Mouse (Mus musculus) embryonic facial prominence, embryonic 12.5 days (tissue): ENCODE results near the gene Sf3a2. TPM values are rescaled to one million over a fixed set of nuclear protein-coding genes. Genes with fewer than 3 reads are reported as not detected.

Experiments used
- ATAC-seq: fragments of 200-750 bp; cut with Nextera tagmentation; 2 replicates; pipeline ENCODE4 v1.8.0; 2017; ENCODE audit not compliant: insufficient number of reproducible peaks, insufficient read depth, low FRiP score, low TSS enrichment
- H3K27ac ChIP-seq: fragments of 300-500 bp; sonication (generic); 2 replicates; pipeline ENCODE4 v1.5.1; 2016; ENCODE audit warnings: mild to moderate bottlenecking
- H3K27me3 ChIP-seq: fragments of 300-500 bp; sonication (generic); 2 replicates; pipeline ENCODE4 v1.6.1; 2016; ENCODE audit warnings: mild to moderate bottlenecking, moderate library complexity
- H3K36me3 ChIP-seq: fragments of 300-500 bp; sonication (generic); 2 replicates; pipeline ENCODE4 v1.6.1; 2016; ENCODE audit warnings: mild to moderate bottlenecking
- H3K4me1 ChIP-seq: fragments of 300-500 bp; sonication (generic); 2 replicates; pipeline ENCODE4 v1.6.1; 2016
- H3K4me2 ChIP-seq: fragments of 300-500 bp; sonication (generic); replicated peaks from 2 replicates; pipeline ENCODE4 v1.6.1; 2016; ENCODE audit warnings: mild to moderate bottlenecking, moderate library complexity
- H3K4me3 ChIP-seq: fragments of 300-500 bp; sonication (generic); 2 replicates; pipeline ENCODE4 v1.5.1; 2016; ENCODE audit warnings: mild to moderate bottlenecking
- H3K9ac ChIP-seq: fragments of 300-500 bp; sonication (generic); 2 replicates; pipeline ENCODE4 v1.6.1; 2016; ENCODE audit warnings: mild to moderate bottlenecking, moderate library complexity
- H3K9me3 ChIP-seq: fragments of 300-500 bp; sonication (generic); 2 replicates; pipeline ENCODE4 v1.6.1; 2016; ENCODE audit warnings: mild to moderate bottlenecking, moderate library complexity
- WGBS: fragments of 180-500 bp; shearing (Covaris S2); methylation state at CpG from one replicate; pipeline ENCODE4 v1.1.7; 2016; 5-methylcytosine and 5-hydroxymethylcytosine counted together
- polyA plus RNA-seq: library from polyadenylated mRNA; unstranded; fragments of >200 nt; fragmentation: Nextera tagmentation; extraction: Ambion mirVana; gene quantifications from 2 replicates; pipeline ENCODE4 v1.2.1, GENCODE M21; 2016

The Sf3a2 gene
- polyA plus RNA-seq, 1 experiment from 2014 or later = 71.7 TPM

GRCm38 (mm10) chr10:80818599-80819281 lies 20.7 kb downstream of the Sf3a2 start:
- Histone ChIP-seq H3K9ac (no peak overlapping the region), H3K9me3 (no peaks in the 10 kb centered on the region), H3K4me1 (no peaks in the 10 kb centered on the region), H3K4me2 (no peak overlapping the region), H3K27me3 (no peaks in the 10 kb centered on the region), H3K4me3 (no peak overlapping the region), H3K36me3 (no peaks in the 10 kb centered on the region), H3K27ac (no peak overlapping the region)
- 64% methylated on average over 6 of the region's 6 CpGs for WGBS
- ATAC-seq = no peak

DNA sequence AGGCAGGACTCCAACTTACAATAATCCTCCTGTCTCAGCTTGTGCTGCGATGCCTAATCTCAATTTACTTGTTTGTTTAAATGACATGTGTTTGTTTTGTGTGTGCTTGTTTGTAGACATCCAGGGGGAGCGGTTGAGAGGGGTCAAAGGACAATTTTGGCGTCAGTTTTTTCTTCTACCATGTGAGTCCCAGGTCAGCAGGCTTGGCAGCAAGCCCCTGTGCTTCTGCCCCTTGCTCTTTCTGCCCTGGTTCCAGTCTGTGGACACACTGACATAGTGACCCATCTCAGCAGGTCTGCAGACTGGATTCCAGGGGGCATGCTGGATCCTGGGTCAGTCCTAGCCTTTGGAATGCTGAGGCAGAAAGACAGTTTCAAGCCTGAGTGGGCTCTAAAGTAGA lies 21.4 kb downstream of the Sf3a2 start:
- no peaks in the 10 kb centered on the region for H3K27me3 ChIP-seq
- H3K4me2 ChIP-seq = no peak overlapping the region
- H3K36me3 ChIP-seq = no peaks in the 10 kb centered on the region
- H3K4me3 ChIP-seq = no peak overlapping the region
- H3K9ac ChIP-seq = no peak overlapping the region
- no peak for ATAC-seq
- H3K27ac ChIP-seq = no peak overlapping the region
- H3K4me1 ChIP-seq = no peaks in the 10 kb centered on the region
- WGBS = 46% methylated on average over 3 of the region's 3 CpGs
- H3K9me3 ChIP-seq = no peaks in the 10 kb centered on the region

- H3K27me3 ChIP-seq = no peaks in the 10 kb centered on the region
- no peaks in the 10 kb centered on the region for H3K4me1 ChIP-seq
- no peak overlapping the region for H3K4me3 ChIP-seq
- H3K9me3 ChIP-seq = no peaks in the 10 kb centered on the region
- no peaks in the 10 kb centered on the region for H3K36me3 ChIP-seq
- no peak for ATAC-seq
- H3K4me2 ChIP-seq = no peak overlapping the region
- WGBS = 43% methylated on average over 2 of the region's 2 CpGs
- no peak overlapping the region for H3K27ac ChIP-seq
- no peak overlapping the region for H3K9ac ChIP-seq
Observed at GRCm38 (mm10) chr10:80821991-80822390, 24.0 kb downstream of the Sf3a2 start.

DNA sequence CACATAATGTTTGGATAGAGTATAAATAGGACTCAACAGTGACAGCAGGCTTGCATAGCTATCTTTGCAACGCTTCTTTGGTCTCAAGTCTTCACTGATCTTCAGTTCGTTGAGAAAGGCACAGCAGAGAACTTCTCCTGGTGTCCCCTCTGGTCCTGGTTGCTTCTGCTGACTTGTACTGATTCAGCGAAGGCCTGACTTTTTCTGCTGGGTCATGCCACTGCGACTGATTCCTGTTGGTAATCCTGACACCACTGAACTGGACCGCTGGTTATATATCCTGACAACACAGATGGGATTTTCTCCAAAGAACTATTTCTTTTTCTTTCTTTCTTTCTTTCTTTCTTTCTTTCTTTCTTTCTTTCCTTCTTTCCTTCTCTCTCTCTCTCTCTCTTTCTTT lies 24.5 kb downstream of the Sf3a2 start:
- no peak for ATAC-seq
- no peaks in the 10 kb centered on the region for H3K9me3 ChIP-seq
- H3K4me2 ChIP-seq = no peak overlapping the region
- 91% methylated on average over 5 of the region's 5 CpGs for WGBS
- H3K27ac ChIP-seq = no peak overlapping the region
- H3K36me3 ChIP-seq = no peaks in the 10 kb centered on the region
- no peak overlapping the region for H3K9ac ChIP-seq
- H3K4me1 ChIP-seq = peaks cover under 1% of the 10 kb centered on the region
- no peak overlapping the region for H3K4me3 ChIP-seq
- H3K27me3 ChIP-seq = no peaks in the 10 kb centered on the region

DNA sequence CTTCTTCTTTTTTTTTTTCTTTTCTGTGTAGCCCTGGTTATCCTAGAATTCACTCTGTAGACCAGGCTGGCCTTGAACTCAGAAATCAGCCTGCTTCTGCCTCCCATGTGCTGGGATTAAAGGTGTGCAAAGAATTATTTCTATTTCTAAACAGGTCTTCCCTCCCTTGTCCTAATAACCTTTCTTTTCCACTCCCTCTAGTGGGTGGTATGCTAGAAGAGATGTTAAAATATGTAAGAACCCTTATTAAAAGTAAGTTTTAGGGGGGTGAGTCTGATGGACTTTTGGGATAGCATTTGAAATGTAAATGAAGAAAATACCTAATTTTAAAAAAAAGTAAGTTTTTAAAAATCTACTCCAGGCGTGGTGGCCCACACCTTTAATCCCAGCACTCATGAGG lies 25.3 kb downstream of the Sf3a2 start:
- 85% methylated on average over 1 of the region's 1 CpGs for WGBS
- no peak overlapping the region for H3K4me3 ChIP-seq
- no peak overlapping the region for H3K9ac ChIP-seq
- H3K4me1 ChIP-seq = peaks cover 9% of the 10 kb centered on the region
- no peak for ATAC-seq
- H3K4me2 ChIP-seq = no peak overlapping the region
- H3K9me3 ChIP-seq = no peaks in the 10 kb centered on the region
- H3K36me3 ChIP-seq = peaks cover 5% of the 10 kb centered on the region; the same call in 1 of the 2 replicates
- no peaks in the 10 kb centered on the region for H3K27me3 ChIP-seq
- H3K27ac ChIP-seq = no peak overlapping the region

DNA sequence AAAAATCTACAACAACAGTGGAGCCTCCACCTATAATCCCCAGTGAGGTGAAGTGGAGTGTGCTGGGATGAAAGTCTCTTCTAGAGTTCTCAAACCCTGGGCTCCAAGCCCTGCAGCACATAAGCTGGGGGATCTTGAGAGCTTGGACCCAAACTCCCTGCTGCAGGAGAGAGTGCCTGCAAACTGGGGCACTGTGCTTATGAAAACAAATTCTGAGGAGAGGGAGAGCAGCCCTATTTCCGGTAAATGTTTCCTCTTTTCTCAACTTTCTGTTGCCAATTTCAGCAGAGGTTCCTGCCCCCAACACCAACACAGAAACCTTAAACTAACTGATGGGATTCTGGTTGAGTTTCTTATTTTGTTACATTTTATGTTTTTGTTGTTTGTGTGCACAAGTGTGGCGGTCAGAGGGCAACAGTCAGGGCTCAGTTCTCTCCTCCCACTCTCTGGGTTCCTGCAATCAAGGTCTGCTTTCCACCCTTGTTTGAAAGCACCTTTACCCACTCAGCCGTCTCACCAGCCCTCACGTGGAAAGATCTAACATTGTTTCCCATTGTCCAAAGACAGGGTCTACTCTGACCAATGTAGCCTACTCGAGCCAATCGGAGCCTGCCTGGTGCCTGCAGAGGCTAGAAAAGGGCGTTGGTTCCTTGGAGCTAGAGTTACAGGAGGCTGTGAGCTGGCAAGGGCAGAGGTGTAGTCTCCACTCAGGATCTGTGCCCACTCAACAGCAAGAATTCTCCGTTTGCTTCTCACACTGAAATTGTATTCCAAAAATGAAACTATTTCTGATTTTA lies 26.0 kb downstream of the Sf3a2 start:
- no peak for ATAC-seq
- Histone ChIP-seq H3K4me2 (no peak overlapping the region), H3K27ac (0 out of 2 replicates have a peak overlapping the region, but pooled peaks have one; percentile 6), H3K4me3 (no peak overlapping the region), H3K4me1 (peaks cover 9% of the 10 kb centered on the region), H3K27me3 (no peaks in the 10 kb centered on the region), H3K36me3 (peaks cover 5% of the 10 kb centered on the region), H3K9me3 (no peaks in the 10 kb centered on the region), H3K9ac (no peak overlapping the region)
- WGBS = 54% methylated on average over 8 of the region's 8 CpGs

DNA sequence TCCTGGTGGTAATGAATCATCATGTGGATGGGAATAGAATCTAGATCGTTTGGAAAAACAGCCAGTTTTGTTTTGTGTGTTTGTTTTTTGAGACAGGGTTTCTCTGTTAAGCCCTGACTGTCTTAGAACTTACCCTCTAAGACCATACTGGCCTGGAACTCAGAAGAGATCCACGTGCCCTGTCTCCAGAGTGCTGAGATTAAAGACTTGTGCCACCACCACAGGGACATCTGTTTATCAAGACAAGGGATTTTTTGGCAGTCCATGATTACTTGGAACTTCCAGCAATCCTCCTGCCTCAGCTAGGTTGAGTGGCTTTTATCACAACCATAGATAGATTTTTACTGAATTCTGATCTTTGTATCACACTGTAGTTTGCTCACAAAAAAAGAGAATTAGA lies 26.8 kb downstream of the Sf3a2 start:
- ATAC-seq = no peak
- Histone ChIP-seq H3K9ac (no peak overlapping the region), H3K9me3 (no peaks in the 10 kb centered on the region), H3K4me2 (no peak overlapping the region), H3K4me3 (no peak overlapping the region), H3K27ac (0 out of 2 replicates have a peak overlapping the region, but pooled peaks have one; percentile 6), H3K27me3 (no peaks in the 10 kb centered on the region), H3K36me3 (peaks cover 13% of the 10 kb centered on the region), H3K4me1 (peaks cover 15% of the 10 kb centered on the region)
- 71% methylated on average over 2 of the region's 2 CpGs for WGBS

DNA sequence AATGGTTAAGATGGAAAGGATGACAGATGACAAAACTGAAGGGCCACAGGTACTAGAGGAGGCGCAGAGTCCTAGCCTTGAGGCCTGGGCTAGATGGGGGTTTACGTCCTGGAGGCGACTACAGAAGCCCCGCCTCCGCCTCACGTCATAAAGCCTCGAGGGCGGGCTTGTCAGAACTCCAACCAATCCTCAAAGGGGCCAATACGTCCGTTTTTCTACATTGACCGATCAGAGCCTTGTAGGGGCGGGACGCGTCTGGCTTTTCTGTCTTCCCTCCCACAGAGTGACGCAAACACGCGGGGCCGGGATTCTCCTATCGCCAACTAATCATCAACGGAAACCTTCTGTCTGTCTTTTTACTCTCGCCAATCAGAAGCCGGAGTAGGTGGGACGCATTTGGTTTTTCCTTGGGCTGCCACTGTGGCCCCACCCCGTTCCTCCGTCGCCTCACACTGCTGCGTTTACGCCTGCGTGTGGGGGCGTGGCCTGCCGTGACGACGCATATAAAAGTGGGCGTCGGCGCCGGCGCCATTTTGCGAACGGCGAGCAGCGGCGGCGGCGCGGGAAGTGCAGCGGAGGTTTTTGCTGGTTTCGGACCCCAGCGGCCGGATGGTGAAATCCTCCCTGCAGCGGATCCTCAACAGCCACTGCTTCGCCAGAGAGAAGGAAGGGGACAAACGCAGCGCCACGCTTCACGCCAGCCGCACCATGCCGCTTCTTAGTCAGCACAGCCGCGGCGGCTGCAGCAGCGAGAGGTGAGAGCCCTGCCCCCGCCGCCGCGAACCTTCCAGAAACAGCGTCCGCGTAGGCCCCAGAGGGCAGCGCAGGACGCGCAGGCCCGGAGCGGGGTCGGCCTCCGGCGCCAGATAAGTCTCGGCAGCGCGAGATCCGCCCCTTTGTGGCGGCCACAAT lies 28.4 kb downstream of the Sf3a2 start, which contains the start of gene Oaz1:
TSS of gene Oaz1 (plus strand) at position 506 of the 912 bp plus-strand sequence.
- Histone ChIP-seq H3K27me3 (no peaks in the 10 kb centered on the region), H3K4me3 (peak within 1 kb of the TSS; percentile 81), H3K9me3 (no peaks in the 10 kb centered on the region), H3K4me2 (peak within 1 kb of the TSS; percentile 92), H3K36me3 (peaks cover 20% of the 10 kb centered on the region), H3K4me1 (peaks cover 29% of the 10 kb centered on the region), H3K9ac (peak within 1 kb of the TSS; percentile 94), H3K27ac (peak within 1 kb of the TSS; percentile 92)
- peak; percentile 97 for ATAC-seq
- WGBS = under 1% methylated on average over 82 of the region's 82 CpGs

GRCm38 (mm10) chr10:80827063-80827869 lies 29.3 kb downstream of the Sf3a2 start:
- no peak for ATAC-seq
- peaks cover 20% of the 10 kb centered on the region for H3K36me3 ChIP-seq
- WGBS = 6% methylated on average over 29 of the region's 29 CpGs
- H3K27me3 ChIP-seq = no peaks in the 10 kb centered on the region
- peak overlapping the region; percentile 92 for H3K4me2 ChIP-seq
- H3K9ac ChIP-seq = peak overlapping the region; percentile 94
- H3K27ac ChIP-seq = peak overlapping the region; percentile 92
- H3K4me1 ChIP-seq = peaks cover 29% of the 10 kb centered on the region
- H3K9me3 ChIP-seq = no peaks in the 10 kb centered on the region
- peak overlapping the region; percentile 81 for H3K4me3 ChIP-seq

- 72% methylated on average over 10 of the region's 10 CpGs for WGBS
- H3K27ac ChIP-seq = no peak overlapping the region
Observed at GRCm38 (mm10) chr10:80827870-80828420, 29.9 kb downstream of the Sf3a2 start.

More at GRCm38 (mm10) chr10:80827870-80828420, 29.9 kb downstream of the Sf3a2 start:
- Histone ChIP-seq H3K4me1 (peaks cover 29% of the 10 kb centered on the region), H3K4me3 (peak overlapping the region; percentile 81), H3K9me3 (no peaks in the 10 kb centered on the region), H3K9ac (peak overlapping the region; percentile 94), H3K36me3 (peaks cover 20% of the 10 kb centered on the region), H3K27me3 (no peaks in the 10 kb centered on the region), H3K4me2 (peak overlapping the region; percentile 92)
- ATAC-seq = no peak
